Comparison of ENCODE assay signal across 8 mouse cellular contexts in the genomic region with DNA sequence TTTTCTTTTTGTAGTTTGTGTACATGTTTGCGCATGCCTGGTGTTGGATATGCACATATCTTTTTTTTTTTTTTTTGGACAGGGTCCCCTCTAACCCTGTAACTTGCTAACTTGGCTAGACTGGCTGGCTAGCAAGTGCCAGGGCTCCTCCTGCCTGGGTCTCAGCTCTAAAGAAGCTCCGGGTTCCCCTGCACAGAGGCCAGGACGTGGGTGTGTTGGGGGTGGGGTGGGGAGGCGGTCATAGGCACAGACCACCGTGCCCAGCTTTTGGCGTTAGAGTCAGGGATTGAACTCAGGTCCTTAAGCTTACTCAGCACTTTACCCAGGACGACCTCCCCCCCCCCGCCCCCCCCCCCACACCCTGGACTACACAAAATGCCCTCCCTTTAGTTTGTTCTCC. TPM values are rescaled to one million over a fixed set of nuclear protein-coding genes. Genes with fewer than 3 reads are reported as not detected.
A peak's percentile ranks its signal among the peaks of the same experiment; 100 is the strongest.
DNase-seq lines count a peak whose midpoint lies in the region; ATAC-seq and TF ChIP-seq lines count a peak whose summit lies in the region.

No protein-coding gene starts in this region.

- TF ChIP-seq EP300 in CH12.LX (IDR thresholded peaks at IDR 0.05; ENCODE audit: low read length), result no peak

- no peak for ATAC-seq in heart, embryonic 11.5 days (replicated peaks; ENCODE audit: insufficient number of reproducible peaks, low FRiP score, low TSS enrichment)
- no peak for ATAC-seq in forebrain, postnatal 0 days
- ATAC-seq in liver, embryonic 15.5 days (ENCODE audit: insufficient read depth), result no peak
- no peak for ATAC-seq in cerebellum, adult (ENCODE audit: insufficient number of reproducible peaks, low FRiP score, low TSS enrichment)

- H3K9ac ChIP-seq in heart, embryonic 11.5 days (ENCODE audit: low read depth, low read length), result no peak overlapping the region; the same call in 1 of the 2 replicates
- H3K9ac ChIP-seq in CH12.LX (ENCODE audit: insufficient read depth, low read depth), result peak overlapping the region; percentile 74; the same call in 1 of the 2 replicates
- no peak overlapping the region for H3K9ac ChIP-seq in forebrain, postnatal 0 days
- H3K9ac ChIP-seq in liver, embryonic 15.5 days, result no peak overlapping the region; the same call in 1 of the 2 replicates

- dilution Hi-C loops in CH12.LX (cut with MboI; ENCODE audit: extremely low pct_ligation_motif_present, extremely low pct_unique_long_range_greater_than_20kb, low sequenced_read_pairs), result no loop called here

- TF ChIP-seq POLR2A in CH12.LX (IDR thresholded peaks at IDR 0.05; ENCODE audit: low read depth, low read length), result no peak

- in situ Hi-C loops in CH12.LX (cut with MboI; ENCODE audit: low pct_ligation_motif_present, low pct_unique_long_range_greater_than_20kb, low sequenced_read_pairs), result no loop called here

- no peaks in the 10 kb centered on the region for H3K9me3 ChIP-seq in heart, embryonic 11.5 days (replicated peaks; ENCODE audit: control insufficient read depth, low read length)
- H3K9me3 ChIP-seq in CH12.LX (replicated peaks; ENCODE audit: low read length), result no peaks in the 10 kb centered on the region
- no peaks in the 10 kb centered on the region for H3K9me3 ChIP-seq in forebrain, postnatal 0 days (ENCODE audit: low read length)
- no peaks in the 10 kb centered on the region for H3K9me3 ChIP-seq in liver, embryonic 15.5 days (replicated peaks)

- no peak for TF ChIP-seq RAD21 in CH12.LX (IDR thresholded peaks at IDR 0.05; ENCODE audit: low read depth, low read length)

- H3K27ac ChIP-seq in heart, embryonic 11.5 days (ENCODE audit: low read depth, low read length), result no peak overlapping the region
- H3K27ac ChIP-seq in CH12.LX (ENCODE audit: insufficient read depth, low read depth), result no peak overlapping the region
- no peak overlapping the region for H3K27ac ChIP-seq in forebrain, postnatal 0 days (ENCODE audit: low read depth, low read length)
- H3K27ac ChIP-seq in liver, embryonic 15.5 days (replicated peaks), result no peak overlapping the region

- H3K4me3 ChIP-seq in heart, embryonic 11.5 days (ENCODE audit: low read depth, low read length), result peak overlapping the region; percentile 85
- peak overlapping the region in 2 of 3 experiments; percentile 80 to 87 for H3K4me3 ChIP-seq in CH12.LX (replicated peaks in 1 of 3; ENCODE audit: low read depth in 2 of 3, low read length in 2 of 3, poor library complexity in 1 of 3)
- peak overlapping the region; percentile 88 for H3K4me3 ChIP-seq in forebrain, postnatal 0 days (ENCODE audit: low read depth, low read length)
- peak overlapping the region; percentile 91; the same call in 1 of the 2 replicates for H3K4me3 ChIP-seq in liver, embryonic 15.5 days (replicated peaks)

- peaks cover 9% of the 10 kb centered on the region; the same call in 1 of the 2 replicates for H3K79me2 ChIP-seq in CH12.LX (replicated peaks; ENCODE audit: control insufficient read depth, extremely low read depth, insufficient read depth, poor library complexity, severe bottlenecking)

- TF ChIP-seq CTCF in CH12.LX (conservative IDR thresholded peaks at IDR 0.05 in 1 of 2, IDR thresholded peaks at IDR 0.05 in 1 of 2; ENCODE audit: low read depth in 2 of 2, low read length in 2 of 2), result no peak
- TF ChIP-seq CTCF in forebrain, postnatal 0 days (IDR thresholded peaks at IDR 0.05; ENCODE audit: low read depth), result no peak

- H3K4me2 ChIP-seq in heart, embryonic 11.5 days, result peak overlapping the region; percentile 91
- H3K4me2 ChIP-seq in CH12.LX (ENCODE audit: insufficient read depth, low read depth, poor library complexity, severe bottlenecking), result peak overlapping the region; percentile 65
- H3K4me2 ChIP-seq in forebrain, postnatal 0 days (ENCODE audit: low read depth), result peak overlapping the region; percentile 70
- peak overlapping the region; percentile 95 for H3K4me2 ChIP-seq in liver, embryonic 15.5 days

- intact Hi-C loops in heart, postnatal 25 days (cut with DNase I), result no loop called here

- H3K27me3 ChIP-seq in heart, embryonic 11.5 days (ENCODE audit: control insufficient read depth, insufficient read depth, low read length), result no peaks in the 10 kb centered on the region
- H3K27me3 ChIP-seq in CH12.LX (replicated peaks), result no peaks in the 10 kb centered on the region
- H3K27me3 ChIP-seq in forebrain, postnatal 0 days (ENCODE audit: insufficient read depth, low read length), result no peaks in the 10 kb centered on the region
- H3K27me3 ChIP-seq in liver, embryonic 15.5 days, result no peaks in the 10 kb centered on the region

- peaks cover 3% of the 10 kb centered on the region; the same call in 1 of the 2 replicates for H3K36me3 ChIP-seq in heart, embryonic 11.5 days (ENCODE audit: control insufficient read depth, insufficient read depth, low read length)
- peaks cover 8 to 26% of the 10 kb centered on the region in 2 experiments for H3K36me3 ChIP-seq in CH12.LX (replicated peaks in 1 of 2; ENCODE audit: control insufficient read depth in 1 of 2, insufficient read depth in 1 of 2, low read length in 1 of 2)
- H3K36me3 ChIP-seq in forebrain, postnatal 0 days (ENCODE audit: insufficient read depth), result peaks cover 2% of the 10 kb centered on the region; the same call in 1 of the 2 replicates
- H3K36me3 ChIP-seq in liver, embryonic 15.5 days (replicated peaks), result 0 out of 2 replicates have a peak, but pooled peaks cover 8% of the 10 kb centered on the region

- no peak for DNase-seq in heart, postnatal 25 days (ENCODE audit: low spot score)
- DNase-seq in CH12.LX (ENCODE audit: extremely low read depth), result no peak
- no peak for DNase-seq in forebrain, postnatal 0 days
- DNase-seq in cerebellum, postnatal 36 days, result no peak
- DNase-seq in cerebellum, adult 9-10 months, result no peak

- peaks cover 16% of the 10 kb centered on the region; the same call in 1 of the 2 replicates for H3K4me1 ChIP-seq in heart, embryonic 11.5 days (ENCODE audit: control insufficient read depth, insufficient read depth, low read length)
- peaks cover 7 to 30% of the 10 kb centered on the region in 2 experiments; a peak in 2 of 4 replicates for H3K4me1 ChIP-seq in CH12.LX (ENCODE audit: control insufficient read depth in 1 of 2, insufficient read depth in 2 of 2)
- H3K4me1 ChIP-seq in forebrain, postnatal 0 days (ENCODE audit: insufficient read depth), result peaks cover 12% of the 10 kb centered on the region; the same call in 1 of the 2 replicates
- H3K4me1 ChIP-seq in liver, embryonic 15.5 days (replicated peaks), result peaks cover 29% of the 10 kb centered on the region

- 36% methylated on average over 8 of the region's 8 CpGs for WGBS in heart, embryonic 11.5 days (ENCODE audit: insufficient replicate concordance)
- 34% methylated on average over 8 of the region's 8 CpGs for WGBS in forebrain, postnatal 0 days
- 21% methylated on average over 8 of the region's 8 CpGs for WGBS in liver, embryonic 15.5 days (ENCODE audit: insufficient replicate concordance)

TF ChIP-seq in CH12.LX, 34 proteins besides CTCF, POLR2A, EP300 and RAD21:
- no peak for TF ChIP-seq ZMIZ1 (IDR thresholded peaks at IDR 0.05; ENCODE audit: low read depth, low read length)
- TF ChIP-seq MAFK (IDR thresholded peaks at IDR 0.05; ENCODE audit: insufficient replicate concordance, low read length), result 0 out of 2 replicates have a peak, but pooled peaks have one; percentile 25

RNA-seq across cellular contexts. Expression of gene Letmd1, which starts 1.1 kb away (rescaled TPM):
- polyA plus RNA-seq in heart, embryonic 11.5 days (2014; fragmentation: Nextera tagmentation; extraction: Ambion mirVana), result 19.0 and 19.3 TPM in 2 replicates
- total RNA-seq in heart, postnatal 25 days (2021), result 10 to 100 TPM; 13.6 to 14.6 TPM
- total RNA-seq in CH12.LX (2012; rRNA removed) (30.3 and 39.0 TPM in 2 replicates), CH12.LX (2014; rRNA removed) (28.5 and 31.4 TPM in 2 replicates)
- polyA plus RNA-seq in CH12.LX (2012; ENCODE audit: insufficient read length, low read depth), result 44.0 and 51.3 TPM in 2 replicates
- total RNA-seq in forebrain, postnatal 0 days (2014; rRNA removed), result 70.5 and 87.8 TPM in 2 replicates
- 45.3 and 52.5 TPM in 2 replicates for polyA plus RNA-seq in forebrain, postnatal 0 days (2015; fragmentation: Nextera tagmentation; extraction: Ambion mirVana)
- polyA plus RNA-seq in liver, embryonic 15.5 days (2015; fragmentation: Nextera tagmentation; extraction: Ambion mirVana), result 11.9 and 14.3 TPM in 2 replicates

RNA-seq across cellular contexts. Expression of gene Csrnp2, which starts 27.6 kb away (rescaled TPM):
- polyA plus RNA-seq in heart, embryonic 11.5 days (2014; fragmentation: Nextera tagmentation; extraction: Ambion mirVana), result 9.4 and 10.2 TPM in 2 replicates
- total RNA-seq in heart, postnatal 25 days (2021), result 1 to 10 TPM; 2.5 to 2.9 TPM
- total RNA-seq in CH12.LX (2012; rRNA removed) (3.5 TPM in 2 replicates), CH12.LX (2014; rRNA removed) (2.3 and 2.4 TPM in 2 replicates)
- polyA plus RNA-seq in CH12.LX (2012; ENCODE audit: insufficient read length, low read depth), result 2.0 and 2.3 TPM in 2 replicates
- total RNA-seq in forebrain, postnatal 0 days (2014; rRNA removed), result 56.8 and 67.1 TPM in 2 replicates
- 29.4 and 36.3 TPM in 2 replicates for polyA plus RNA-seq in forebrain, postnatal 0 days (2015; fragmentation: Nextera tagmentation; extraction: Ambion mirVana)
- 0.81 and 0.97 TPM in 2 replicates for polyA plus RNA-seq in liver, embryonic 15.5 days (2015; fragmentation: Nextera tagmentation; extraction: Ambion mirVana)

RNA-seq across cellular contexts. Expression of gene Slc11a2, which starts 42.9 kb away (rescaled TPM):
- 14.9 and 15.5 TPM in 2 replicates for polyA plus RNA-seq in heart, embryonic 11.5 days (2014; fragmentation: Nextera tagmentation; extraction: Ambion mirVana)
- total RNA-seq in heart, postnatal 25 days (2021), result 10 to 100 TPM; 52.6 to 56.9 TPM
- 8.9 and 13.2 TPM in 2 replicates for total RNA-seq in CH12.LX (2012; rRNA removed)
- total RNA-seq in CH12.LX (2014; rRNA removed), result 11.7 and 13.0 TPM in 2 replicates
- polyA plus RNA-seq in CH12.LX (2012; ENCODE audit: insufficient read length, low read depth), result 18.6 and 19.1 TPM in 2 replicates
- 23.2 and 36.8 TPM in 2 replicates for total RNA-seq in forebrain, postnatal 0 days (2014; rRNA removed)
- polyA plus RNA-seq in forebrain, postnatal 0 days (2015; fragmentation: Nextera tagmentation; extraction: Ambion mirVana), result 17.2 and 17.6 TPM in 2 replicates
- polyA plus RNA-seq in liver, embryonic 15.5 days (2015; fragmentation: Nextera tagmentation; extraction: Ambion mirVana), result 39.7 and 43.9 TPM in 2 replicates

RNA-seq across cellular contexts. Expression of gene Gm5475, which starts 45.8 kb away (rescaled TPM):
- polyA plus RNA-seq in heart, embryonic 11.5 days (2014; fragmentation: Nextera tagmentation; extraction: Ambion mirVana), result not detected in 2 replicates
- total RNA-seq in heart, postnatal 25 days (2021), result not detected
- total RNA-seq in CH12.LX (2012; rRNA removed) (not detected in 2 replicates), CH12.LX (2014; rRNA removed) (not detected in 2 replicates)
- not detected in 2 replicates for polyA plus RNA-seq in CH12.LX (2012; ENCODE audit: insufficient read length, low read depth)
- total RNA-seq in forebrain, postnatal 0 days (2014; rRNA removed), result 0.08 TPM in 1 of 2 replicates, not detected in the other
- polyA plus RNA-seq in forebrain, postnatal 0 days (2015; fragmentation: Nextera tagmentation; extraction: Ambion mirVana), result 0.09 and 0.10 TPM in 2 replicates
- polyA plus RNA-seq in liver, embryonic 15.5 days (2015; fragmentation: Nextera tagmentation; extraction: Ambion mirVana), result 0.05 TPM in 2 replicates
